Mouse (Mus musculus) thymus, adult 2 months (tissue): ENCODE results near the gene Ltbp2. TPM values are rescaled to one million over a fixed set of nuclear protein-coding genes. Genes with fewer than 3 reads are reported as not detected.

ENCODE experiments used
- DNase-seq: peaks from one replicate; pipeline ENCODE4 v3.0.0; 2021
- H3K27ac ChIP-seq: fragments of 200-500 bp; 2 replicates; pipeline ENCODE4 v1.5.1; 2012; ENCODE audit warnings: low read length, control low read depth; ENCODE audit not compliant: control insufficient read depth, insufficient read depth
- H3K27me3 ChIP-seq: fragments of 200-500 bp; 2 replicates; pipeline ENCODE4 v1.6.1; 2012; ENCODE audit warnings: mild to moderate bottlenecking, low read length, moderate library complexity, mixed read lengths; ENCODE audit not compliant: control insufficient read depth, insufficient read depth
- H3K36me3 ChIP-seq: fragments of 200-500 bp; 2 replicates; pipeline ENCODE4 v1.6.1; 2012; ENCODE audit warnings: mild to moderate bottlenecking, low read length, moderate library complexity; ENCODE audit not compliant: control insufficient read depth, insufficient read depth
- H3K4me1 ChIP-seq: fragments of 200-500 bp; replicated peaks from 2 replicates; pipeline ENCODE4 v1.6.1; 2012; ENCODE audit warnings: low read length; ENCODE audit not compliant: control insufficient read depth, insufficient read depth
- H3K4me3 ChIP-seq: fragments of 200-500 bp; 2 replicates; pipeline ENCODE4 v1.5.1; 2012; ENCODE audit warnings: mild to moderate bottlenecking, low read length, control low read depth, moderate library complexity; ENCODE audit not compliant: control insufficient read depth, insufficient read depth
- CTCF ChIP-seq: fragments of 200-500 bp; IDR thresholded peaks from 2 replicates; pipeline ENCODE4 v1.5.1; 2012; ENCODE audit warnings: mild to moderate bottlenecking, control low read depth, low read length, moderate library complexity, borderline replicate concordance; ENCODE audit not compliant: control insufficient read depth, poor library complexity, insufficient read depth; ENCODE audit errors: extremely low read depth
- POLR2A ChIP-seq: fragments of 200-500 bp; IDR thresholded peaks from 2 replicates; pipeline ENCODE4 v1.6.1; 2012; ENCODE audit warnings: mild to moderate bottlenecking, low read length, control low read depth, moderate library complexity; ENCODE audit not compliant: control insufficient read depth, poor library complexity, insufficient read depth; ENCODE audit errors: extremely low read depth
- WGBS: fragments of 180-500 bp; shearing (Covaris S2); methylation state at CpG from one replicate; pipeline ENCODE4 v1.1.7; 2018; 5-methylcytosine and 5-hydroxymethylcytosine counted together
- polyA plus RNA-seq: library from polyadenylated mRNA; depleted of rRNA; stranded (reverse); fragments of >200 nt; gene quantifications from 2 replicates; pipeline ENCODE4 v1.2.3, GENCODE M21; 2012

Ltbp2 gene
- polyA plus RNA-seq, 1 experiment = 14.3 TPM

DNA sequence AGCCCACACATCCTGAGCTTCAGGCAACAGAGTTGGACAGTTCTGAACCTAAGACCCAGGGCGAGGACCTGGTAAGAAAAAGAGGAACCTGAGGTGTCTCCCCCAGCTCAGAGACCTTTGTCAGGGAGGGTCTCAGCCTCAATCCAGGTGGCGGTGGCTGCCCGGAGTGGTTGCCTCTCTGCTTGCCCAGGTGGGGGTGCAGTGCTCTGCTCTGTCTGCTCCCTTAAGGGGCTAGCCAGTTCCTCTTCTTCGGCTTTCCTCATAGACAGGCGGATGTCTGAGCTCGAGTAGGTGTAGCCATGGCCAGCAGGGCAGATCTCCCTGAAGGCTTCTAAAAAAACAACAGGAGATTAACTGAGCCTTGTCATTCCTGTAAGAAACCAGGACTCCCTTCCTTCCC lies 67.3 kb downstream of the Ltbp2 start:
- no peak for TF ChIP-seq POLR2A
- TF ChIP-seq CTCF = no peak
- WGBS = 22% methylated on average over 6 of the region's 6 CpGs
- Histone ChIP-seq H3K27me3 (no peaks in the 10 kb centered on the region), H3K36me3 (no peaks in the 10 kb centered on the region), H3K4me3 (no peak overlapping the region), H3K27ac (no peak overlapping the region), H3K4me1 (no peaks in the 10 kb centered on the region)
- DNase-seq = no peak

- DNase-seq = no peak
- TF ChIP-seq POLR2A (no peak), CTCF (no peak)
- Histone ChIP-seq H3K36me3 (no peaks in the 10 kb centered on the region), H3K27ac (no peak overlapping the region), H3K27me3 (no peaks in the 10 kb centered on the region), H3K4me1 (no peaks in the 10 kb centered on the region), H3K4me3 (no peak overlapping the region)
- 95% methylated on average over 13 of the region's 13 CpGs for WGBS
Observed at GRCm38 (mm10) chr12:84807351-84807750, 69.0 kb downstream of the Ltbp2 start.

DNA sequence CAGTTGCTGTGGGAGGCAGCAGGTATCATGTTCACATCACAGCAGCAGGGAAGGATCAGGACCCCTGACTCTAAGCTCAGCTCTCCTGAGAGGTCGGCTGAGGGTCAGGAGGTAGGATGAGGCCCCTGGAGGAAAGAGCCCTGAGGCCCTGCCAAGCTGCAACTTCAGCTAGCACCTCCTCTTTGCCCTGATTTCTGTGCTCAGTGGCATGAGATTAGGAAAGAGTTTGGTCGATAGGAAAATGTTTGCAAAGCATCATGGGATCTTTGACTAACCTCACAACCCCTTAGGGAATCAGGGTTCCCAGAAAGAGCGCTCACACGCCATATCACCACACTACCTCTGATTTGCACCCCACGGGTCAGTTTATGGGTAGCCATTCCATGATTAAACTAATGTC lies 69.6 kb downstream of the Ltbp2 start:
- TF ChIP-seq POLR2A (no peak), CTCF (no peak)
- no peak overlapping the region for H3K27ac ChIP-seq
- H3K36me3 ChIP-seq = no peaks in the 10 kb centered on the region
- H3K27me3 ChIP-seq = no peaks in the 10 kb centered on the region
- WGBS = 74% methylated on average over 5 of the region's 5 CpGs
- H3K4me1 ChIP-seq = no peaks in the 10 kb centered on the region
- no peak for DNase-seq
- no peak overlapping the region for H3K4me3 ChIP-seq

GRCm38 (mm10) chr12:84806010-84806409 lies 70.3 kb downstream of the Ltbp2 start:
- no peaks in the 10 kb centered on the region for H3K27me3 ChIP-seq
- TF ChIP-seq POLR2A (no peak), CTCF (no peak)
- no peak overlapping the region for H3K4me3 ChIP-seq
- DNase-seq = no peak
- H3K36me3 ChIP-seq = no peaks in the 10 kb centered on the region
- 88% methylated on average over 1 of the region's 1 CpGs for WGBS
- H3K27ac ChIP-seq = no peak overlapping the region
- no peaks in the 10 kb centered on the region for H3K4me1 ChIP-seq

DNA sequence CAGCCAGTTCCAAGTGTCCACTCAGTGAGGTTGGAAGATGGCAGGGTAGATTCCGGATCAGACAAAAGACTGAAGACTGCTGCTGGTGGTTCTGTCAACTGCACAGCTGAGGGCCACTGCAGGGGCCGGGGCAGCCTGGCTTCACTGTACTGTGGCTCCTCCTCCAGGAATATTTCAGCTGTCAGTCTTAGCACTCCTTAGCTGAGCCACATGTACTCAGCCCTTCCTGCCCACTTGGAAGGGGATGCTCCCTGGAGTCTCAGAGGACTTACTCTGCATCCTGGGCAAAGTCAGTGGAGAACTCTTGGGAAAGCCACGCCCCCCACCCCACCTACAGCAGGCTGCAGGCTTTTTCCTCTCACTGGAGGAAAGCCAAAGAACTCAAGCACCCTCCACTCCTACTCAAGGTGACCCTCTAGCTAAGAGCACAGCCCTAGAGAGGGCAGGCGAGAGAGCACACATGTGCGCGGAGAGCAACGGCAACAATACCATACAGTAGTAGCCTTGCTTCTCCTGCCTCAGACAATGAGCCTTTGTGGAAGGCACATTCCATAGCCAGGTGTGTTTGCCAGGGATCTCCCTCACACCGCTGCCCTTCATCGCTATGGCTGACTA lies 71.0 kb downstream of the Ltbp2 start:
- Histone ChIP-seq H3K27ac (no peak overlapping the region), H3K36me3 (no peaks in the 10 kb centered on the region), H3K4me3 (no peak overlapping the region), H3K27me3 (no peaks in the 10 kb centered on the region), H3K4me1 (no peaks in the 10 kb centered on the region)
- DNase-seq = no peak
- WGBS = 91% methylated on average over 9 of the region's 9 CpGs
- TF ChIP-seq CTCF = no peak
- no peak for TF ChIP-seq POLR2A

GRCm38 (mm10) chr12:84802625-84803024 lies 73.7 kb downstream of the Ltbp2 start:
- TF ChIP-seq CTCF (no peak), POLR2A (no peak)
- no peaks in the 10 kb centered on the region for H3K4me1 ChIP-seq
- DNase-seq = no peak
- WGBS = 25% methylated on average over 3 of the region's 3 CpGs
- no peak overlapping the region for H3K4me3 ChIP-seq
- H3K36me3 ChIP-seq = no peaks in the 10 kb centered on the region
- H3K27ac ChIP-seq = no peak overlapping the region
- H3K27me3 ChIP-seq = no peaks in the 10 kb centered on the region

GRCm38 (mm10) chr12:84801532-84802110 lies 74.7 kb downstream of the Ltbp2 start:
- WGBS = 84% methylated on average over 13 of the region's 13 CpGs
- DNase-seq = no peak
- TF ChIP-seq POLR2A (no peak), CTCF (no peak)
- H3K27ac ChIP-seq = no peak overlapping the region
- H3K4me1 ChIP-seq = no peaks in the 10 kb centered on the region
- H3K4me3 ChIP-seq = no peak overlapping the region
- no peaks in the 10 kb centered on the region for H3K36me3 ChIP-seq
- H3K27me3 ChIP-seq = no peaks in the 10 kb centered on the region
